Mouse (Mus musculus): ENCODE data around the gene Mfsd13b. TPM values are rescaled to one million over a fixed set of nuclear protein-coding genes. Genes with fewer than 3 reads are reported as not detected.
A peak's percentile ranks its signal among the peaks of the same experiment; 100 is the strongest.
"Not testable (repeated sequence)": the region's sequence is repeated elsewhere in the genome, so short reads cannot be mapped to it uniquely, and the experiment has no call there.

Mfsd13b gene
- polyA plus RNA-seq, 1 experiment = not detected

DNA sequence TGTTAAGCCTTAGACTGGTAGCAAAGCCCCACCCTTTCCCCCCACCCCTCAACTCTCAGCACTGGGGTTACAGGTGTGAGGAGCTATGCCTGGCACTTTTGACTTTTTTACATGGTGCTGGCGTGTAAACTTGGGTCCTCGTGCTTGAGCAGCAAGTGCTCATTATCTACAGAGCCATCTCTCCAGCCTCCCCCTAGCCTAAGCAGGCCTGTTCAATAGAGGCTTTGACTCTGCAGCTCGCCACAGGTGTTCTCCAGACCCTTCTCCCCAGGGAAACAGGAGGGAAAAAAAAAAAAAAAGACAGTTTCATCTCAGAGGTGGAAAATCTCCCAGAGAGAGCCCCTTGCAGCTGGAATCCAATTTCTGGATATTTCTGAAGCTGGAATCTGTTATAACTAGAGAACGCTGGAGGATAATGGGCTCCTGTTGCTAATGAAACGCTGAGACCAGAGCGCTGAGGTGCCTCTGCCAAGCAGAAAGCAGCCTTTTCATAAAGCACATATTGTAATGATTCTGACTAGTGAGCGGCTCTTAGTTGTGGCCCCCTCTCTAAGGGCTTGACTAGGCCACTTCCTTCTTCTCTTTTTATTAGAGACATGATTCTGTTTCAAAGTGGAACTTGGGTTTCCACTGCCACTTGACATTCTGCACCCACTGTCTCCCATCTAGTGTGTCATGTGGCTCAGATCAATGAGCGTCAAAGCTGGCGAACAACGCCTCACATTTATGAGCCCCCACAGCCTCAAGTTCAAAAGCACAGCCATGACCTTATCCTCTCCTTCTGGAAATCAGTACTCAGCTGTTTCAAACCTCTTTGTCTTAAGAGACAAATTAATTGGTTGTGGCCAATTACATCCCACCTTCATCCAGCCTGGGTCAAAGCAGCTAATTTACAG lies 29.7 kb downstream of the Mfsd13b start:
- Histone ChIP-seq H3K4me1 (ENCODE audit: control insufficient read depth, insufficient read depth, insufficient read length, low read length) (no peaks in the 10 kb centered on the region), H3K4me3 (ENCODE audit: insufficient read depth, low read depth, low read length) (no peak overlapping the region), H3K27ac (replicated peaks; ENCODE audit: low read depth, low read length) (no peak overlapping the region)

DNA sequence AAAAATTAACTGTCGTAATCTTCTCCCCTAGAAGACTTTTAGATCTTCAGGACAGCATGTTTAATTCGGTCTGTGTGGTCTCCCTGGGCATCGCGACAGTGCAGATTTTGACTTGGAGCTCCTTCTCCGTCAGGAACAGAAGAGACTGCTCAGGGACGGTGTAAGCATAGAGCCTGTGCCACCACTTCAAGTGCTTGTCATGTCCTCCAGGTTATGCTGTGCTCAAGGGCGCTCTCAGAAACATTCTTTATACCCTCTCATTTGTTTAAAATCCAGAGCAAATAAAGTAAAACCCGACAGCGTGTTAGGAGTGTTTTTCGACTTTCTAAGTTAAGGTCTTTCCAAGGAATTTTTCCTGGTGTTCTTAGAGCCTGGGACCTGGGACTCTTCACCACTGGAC lies 32.2 kb downstream of the Mfsd13b start:
- Histone ChIP-seq H3K4me1 (ENCODE audit: control insufficient read depth, insufficient read depth, insufficient read length, low read length) (no peaks in the 10 kb centered on the region), H3K4me3 (ENCODE audit: insufficient read depth, low read depth, low read length) (no peak overlapping the region), H3K27ac (replicated peaks; ENCODE audit: low read depth, low read length) (no peak overlapping the region)

DNA sequence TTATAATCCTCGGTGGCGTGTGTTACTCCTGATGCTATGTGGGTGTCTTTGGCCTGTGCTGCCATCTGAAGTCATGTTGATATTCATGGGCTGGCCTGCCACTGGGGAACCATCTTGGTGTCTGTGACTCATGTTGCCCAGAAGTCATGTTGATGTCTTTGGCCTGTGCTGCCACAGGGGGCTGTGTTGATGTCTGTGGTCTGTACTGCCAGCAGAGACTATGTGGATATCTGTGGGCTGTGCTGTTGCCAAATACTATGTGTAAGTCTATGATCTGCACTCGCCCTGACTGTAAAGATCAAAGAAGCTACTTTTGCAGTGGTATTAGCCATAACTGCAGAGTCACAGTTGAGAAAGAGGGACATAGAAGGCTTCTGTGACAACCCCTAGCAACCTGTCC lies 36.5 kb downstream of the Mfsd13b start:
- Histone ChIP-seq H3K4me3 (ENCODE audit: insufficient read depth, low read depth, low read length) (no peak overlapping the region), H3K27ac (replicated peaks; ENCODE audit: low read depth, low read length) (no peak overlapping the region), H3K4me1 (ENCODE audit: control insufficient read depth, insufficient read depth, insufficient read length, low read length) (no peaks in the 10 kb centered on the region)

DNA sequence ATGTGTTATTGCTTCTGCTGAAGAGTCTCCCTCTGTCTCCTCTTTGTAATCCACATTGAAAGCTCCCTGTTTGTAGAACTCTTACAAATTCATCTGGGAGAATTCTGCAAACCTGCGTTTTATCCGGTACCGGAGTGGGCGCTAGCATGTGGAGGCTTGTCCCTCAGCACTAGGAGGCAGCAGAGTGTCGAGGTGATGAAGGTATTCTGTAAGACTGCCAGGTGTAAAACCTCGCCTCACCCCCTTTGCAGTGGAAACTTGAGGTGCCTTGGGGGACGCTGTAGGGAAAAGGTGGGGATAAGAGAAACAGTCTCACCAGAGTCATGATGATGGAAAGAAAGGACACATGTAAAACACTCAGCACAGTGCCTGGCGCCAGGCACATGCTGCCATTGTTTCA lies 38.0 kb downstream of the Mfsd13b start:
- no peak overlapping the region for H3K27ac ChIP-seq (replicated peaks; ENCODE audit: low read depth, low read length)
- H3K4me1 ChIP-seq (ENCODE audit: control insufficient read depth, insufficient read depth, insufficient read length, low read length) = no peaks in the 10 kb centered on the region
- no peak overlapping the region for H3K4me3 ChIP-seq (ENCODE audit: insufficient read depth, low read depth, low read length)

DNA sequence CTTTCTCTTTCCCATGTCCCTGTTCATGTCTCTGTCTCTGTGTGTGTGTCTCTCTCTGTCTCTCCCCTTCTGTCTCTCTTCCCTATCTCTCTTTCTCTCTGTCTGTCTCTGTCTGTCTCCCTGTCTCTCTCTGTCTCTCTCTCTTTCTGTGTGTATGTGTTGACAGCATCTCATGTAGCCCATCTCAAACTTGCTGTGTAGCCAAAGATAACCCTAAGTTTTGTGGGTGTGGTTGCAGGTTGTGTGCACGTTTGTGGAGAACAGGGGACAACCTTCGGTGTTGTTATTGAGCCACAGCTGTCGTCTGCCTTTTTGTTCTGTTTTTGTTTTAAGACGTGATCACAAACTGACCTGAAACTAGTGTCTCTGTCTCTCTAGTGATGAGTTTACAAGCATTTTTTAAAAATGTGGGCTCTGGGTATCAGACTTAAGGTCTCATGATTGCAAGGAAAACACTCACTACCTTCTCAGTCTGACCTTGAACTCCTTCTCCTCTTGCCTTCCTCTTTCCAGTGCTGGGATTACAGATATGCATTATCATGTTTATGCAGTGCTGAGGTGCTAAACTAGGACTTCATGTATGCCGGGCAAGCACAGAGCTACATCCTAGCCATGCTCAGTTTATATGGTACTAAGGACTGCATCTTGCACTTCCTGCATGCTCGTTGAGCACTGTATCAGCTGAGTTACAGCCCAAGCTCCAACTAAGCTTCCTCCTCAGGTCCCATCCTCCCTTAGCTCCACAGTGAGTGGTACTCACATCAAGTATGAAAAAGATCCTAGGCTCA lies 43.1 kb downstream of the Mfsd13b start:
- no peaks in the 10 kb centered on the region for H3K4me1 ChIP-seq (ENCODE audit: control insufficient read depth, insufficient read depth, insufficient read length, low read length)
- no peak overlapping the region for H3K4me3 ChIP-seq (ENCODE audit: insufficient read depth, low read depth, low read length)
- no peak overlapping the region for H3K27ac ChIP-seq (replicated peaks; ENCODE audit: low read depth, low read length)

DNA sequence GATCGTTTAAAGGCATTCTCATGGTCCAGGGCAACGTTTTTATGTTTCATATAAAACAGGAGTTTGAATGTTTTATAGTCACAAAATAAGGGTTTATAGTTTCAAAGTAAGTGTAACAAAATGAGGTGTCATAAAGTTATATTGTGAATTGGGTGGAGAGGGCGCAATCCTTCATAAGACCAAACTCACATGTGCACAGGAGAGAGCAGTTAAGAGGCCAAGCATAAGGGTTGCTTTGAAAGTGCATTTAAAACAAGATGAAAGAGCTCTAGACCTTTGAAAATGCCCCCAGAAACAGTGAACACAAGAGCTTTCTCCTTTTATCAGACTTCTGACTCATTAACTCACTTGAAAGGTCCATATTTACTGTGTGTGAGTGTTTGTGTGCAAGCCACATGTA lies 44.0 kb downstream of the Mfsd13b start:
- Histone ChIP-seq H3K4me1 (ENCODE audit: control insufficient read depth, insufficient read depth, insufficient read length, low read length) (no peaks in the 10 kb centered on the region), H3K27ac (replicated peaks; ENCODE audit: low read depth, low read length) (no peak overlapping the region), H3K4me3 (ENCODE audit: insufficient read depth, low read depth, low read length) (no peak overlapping the region)

DNA sequence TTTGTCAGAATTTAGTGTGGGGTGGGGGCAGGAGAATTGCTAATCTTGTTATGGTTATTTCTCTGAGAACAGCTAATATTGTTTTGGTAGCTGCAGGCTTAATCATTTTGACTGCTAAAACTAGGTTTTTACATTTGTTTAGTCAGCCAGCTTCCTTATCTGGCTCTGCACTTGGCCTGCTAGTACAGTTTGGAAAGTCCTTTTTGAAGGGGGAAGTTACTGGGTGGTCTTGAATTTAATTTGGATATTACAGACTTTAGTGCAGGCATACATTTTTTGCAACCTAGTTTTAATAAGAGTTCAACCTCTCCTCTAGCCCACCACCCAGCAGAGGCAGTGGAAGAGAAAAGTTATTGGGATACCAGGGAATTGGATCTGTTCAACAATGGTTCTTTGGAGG lies 47.6 kb downstream of the Mfsd13b start:
- not testable (repeated sequence) for H3K4me3 ChIP-seq (ENCODE audit: insufficient read depth, low read depth, low read length); H3K4me1 ChIP-seq (ENCODE audit: control insufficient read depth, insufficient read depth, insufficient read length, low read length); H3K27ac ChIP-seq (replicated peaks; ENCODE audit: low read depth, low read length)

DNA sequence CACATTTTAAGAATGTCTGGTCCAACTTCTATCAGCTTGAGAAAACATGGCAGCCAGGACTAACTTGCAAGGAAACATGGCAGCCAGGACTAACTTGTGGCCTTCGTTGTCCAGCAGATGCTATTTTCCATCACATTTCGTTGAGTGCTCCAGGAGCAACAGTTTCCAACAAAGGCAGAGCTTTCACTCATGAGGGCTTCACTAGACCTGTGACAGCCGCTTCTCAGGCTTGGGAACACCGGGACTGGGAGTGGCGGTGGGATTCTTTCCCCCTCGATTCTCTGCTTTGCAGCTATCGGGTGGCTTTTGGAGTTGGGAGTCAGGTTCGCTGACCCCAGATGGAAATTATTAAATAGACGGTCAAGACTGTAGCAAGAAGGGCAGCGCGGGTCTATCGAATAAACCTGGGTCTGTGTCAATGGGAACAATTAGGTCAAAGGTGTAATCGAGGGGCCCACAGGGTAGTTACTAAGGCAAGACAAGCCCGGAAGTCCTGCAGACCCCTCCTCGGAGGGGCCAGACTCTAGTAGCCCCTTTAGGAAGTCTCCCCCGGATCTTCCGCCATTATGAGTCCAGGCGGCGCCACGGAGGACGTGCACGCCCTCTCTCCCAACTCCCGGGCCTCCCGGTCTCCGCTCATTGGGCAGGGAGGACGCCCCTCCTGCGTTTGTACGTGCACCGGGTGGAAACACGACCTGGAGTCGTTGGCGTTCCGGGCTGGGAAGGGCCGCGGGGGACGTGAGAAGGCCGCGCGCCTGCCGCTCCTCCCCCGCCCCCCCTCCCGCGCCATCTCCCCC lies 51.7 kb downstream of the Mfsd13b start, which contains the start of gene Mettl9:
Gene Mettl9 (plus strand): TSS at position 590 of the 797 bp plus-strand sequence.
- Histone ChIP-seq H3K4me3 (ENCODE audit: insufficient read depth, low read depth, low read length) (peak within 1 kb of the TSS; percentile 95), H3K4me1 (ENCODE audit: control insufficient read depth, insufficient read depth, insufficient read length, low read length) (no peaks in the 10 kb centered on the region), H3K27ac (replicated peaks; ENCODE audit: low read depth, low read length) (peak within 1 kb of the TSS; percentile 89)

DNA sequence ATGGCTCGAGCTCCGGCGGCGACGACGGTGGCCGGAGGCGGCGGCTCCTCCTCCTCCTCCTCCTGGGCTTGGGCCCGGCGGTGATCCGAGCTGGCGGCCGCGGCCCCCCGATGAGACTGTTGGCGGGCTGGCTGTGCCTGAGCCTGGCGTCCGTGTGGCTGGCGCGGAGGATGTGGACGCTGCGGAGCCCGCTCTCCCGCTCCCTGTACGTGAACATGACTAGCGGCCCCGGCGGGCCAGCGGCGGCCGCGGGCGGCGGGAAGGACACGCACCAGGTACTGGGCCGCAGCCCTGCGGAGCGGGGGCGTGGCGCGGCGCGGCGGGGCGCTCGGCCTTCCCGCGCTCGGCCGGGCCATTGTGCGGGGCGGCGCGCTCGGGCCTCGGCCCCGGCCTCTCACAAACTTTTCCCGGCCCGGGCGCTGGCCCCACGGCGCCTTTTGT lies 52.4 kb downstream of the Mfsd13b start:
- Histone ChIP-seq H3K4me1 (ENCODE audit: control insufficient read depth, insufficient read depth, insufficient read length, low read length) (no peaks in the 10 kb centered on the region), H3K4me3 (ENCODE audit: insufficient read depth, low read depth, low read length) (peak overlapping the region; percentile 95), H3K27ac (replicated peaks; ENCODE audit: low read depth, low read length) (peak overlapping the region; percentile 87)

DNA sequence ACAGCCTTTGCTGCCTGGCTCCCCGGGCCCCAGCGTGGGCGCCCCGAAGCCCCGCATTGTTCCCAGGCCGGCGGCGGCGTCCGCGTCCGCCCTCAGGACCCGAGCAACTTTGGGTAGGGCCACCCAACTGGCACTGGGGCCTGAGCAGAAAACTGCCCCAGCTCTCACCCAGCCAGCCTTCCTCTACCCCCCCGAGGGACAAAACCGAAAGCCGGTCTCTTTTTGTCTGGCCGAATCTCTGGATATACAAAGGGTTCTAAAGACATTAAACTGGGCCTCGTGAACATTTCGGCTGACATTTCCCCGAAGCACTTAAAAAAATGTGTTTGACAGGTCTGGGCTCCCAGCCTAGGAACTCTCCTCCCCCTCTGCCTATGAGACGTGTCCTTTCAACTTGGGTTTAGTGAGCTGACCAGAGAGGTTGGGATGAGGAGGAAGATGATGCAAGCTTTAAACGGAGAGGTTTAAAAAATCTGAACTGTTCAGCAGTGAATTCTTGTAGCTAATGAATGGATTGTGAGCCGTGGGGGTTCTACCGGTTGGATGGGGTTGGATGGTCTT lies 52.9 kb downstream of the Mfsd13b start:
- Histone ChIP-seq H3K27ac (replicated peaks; ENCODE audit: low read depth, low read length) (peak overlapping the region; percentile 87), H3K4me3 (ENCODE audit: insufficient read depth, low read depth, low read length) (peak overlapping the region; percentile 95), H3K4me1 (ENCODE audit: control insufficient read depth, insufficient read depth, insufficient read length, low read length) (no peaks in the 10 kb centered on the region)

DNA sequence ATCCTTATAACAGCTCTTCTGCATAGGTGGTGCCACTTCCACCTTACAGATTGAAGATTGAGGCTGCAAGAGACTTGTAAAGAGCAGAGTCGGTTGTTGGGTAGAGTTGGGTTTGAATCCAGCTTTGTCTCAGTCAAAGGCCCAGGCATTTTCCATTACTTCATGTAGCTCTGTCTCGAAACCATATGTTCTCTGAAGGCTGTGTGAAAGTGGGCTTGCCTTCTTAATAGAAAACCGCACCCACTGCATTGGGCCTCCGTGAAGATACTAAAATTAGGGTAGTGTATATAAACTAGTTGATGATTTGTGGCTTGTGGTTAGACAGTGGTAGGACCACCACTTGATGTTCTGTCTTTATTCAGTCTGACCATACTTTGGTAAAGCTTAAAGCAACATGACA lies 58.3 kb downstream of the Mfsd13b start:
- Histone ChIP-seq H3K4me3 (ENCODE audit: insufficient read depth, low read depth, low read length) (no peak overlapping the region), H3K4me1 (ENCODE audit: control insufficient read depth, insufficient read depth, insufficient read length, low read length) (peaks cover 5% of the 10 kb centered on the region; the same call in 1 of the 2 replicates), H3K27ac (replicated peaks; ENCODE audit: low read depth, low read length) (no peak overlapping the region)

DNA sequence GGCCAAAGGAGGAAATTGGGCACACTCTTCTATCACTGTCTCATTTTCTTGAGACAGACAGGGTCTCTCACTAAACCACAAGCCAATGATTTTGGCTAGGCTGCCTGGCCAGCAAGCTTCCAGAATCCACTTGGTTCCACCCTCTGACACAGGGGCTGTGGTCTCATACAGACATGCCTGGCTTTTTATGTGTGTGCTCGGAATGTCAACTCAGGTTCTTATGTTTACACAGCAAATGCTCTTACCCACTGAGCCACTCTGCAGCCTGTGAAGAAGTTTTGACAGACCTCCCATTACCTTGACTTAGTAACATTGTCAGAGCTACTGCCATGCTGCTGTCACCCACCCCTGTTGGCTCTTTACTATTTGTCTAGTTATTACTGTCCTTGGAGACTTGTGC lies 59.7 kb downstream of the Mfsd13b start:
- no peak overlapping the region for H3K27ac ChIP-seq (replicated peaks; ENCODE audit: low read depth, low read length)
- no peak overlapping the region for H3K4me3 ChIP-seq (ENCODE audit: insufficient read depth, low read depth, low read length)
- peaks cover 7% of the 10 kb centered on the region; the same call in 1 of the 2 replicates for H3K4me1 ChIP-seq (ENCODE audit: control insufficient read depth, insufficient read depth, insufficient read length, low read length)

DNA sequence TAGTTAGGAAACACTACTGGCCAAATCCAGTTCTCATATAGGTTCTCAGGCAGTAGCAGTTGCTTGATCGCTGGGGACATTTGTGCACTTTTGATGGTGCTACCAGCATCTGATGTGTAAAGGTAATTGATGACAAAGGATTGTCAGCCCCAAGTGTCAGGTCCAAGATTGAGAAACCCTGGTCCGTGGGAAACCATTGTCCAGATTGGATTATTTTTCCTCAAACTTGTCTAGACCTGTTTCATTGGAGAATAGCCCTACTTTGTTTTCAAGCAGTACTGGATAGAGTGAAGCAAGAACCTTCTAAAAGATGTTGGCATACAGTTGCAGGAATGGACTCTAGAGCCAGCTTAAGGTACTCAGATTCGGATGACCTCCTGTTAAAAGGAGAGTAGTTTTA lies 60.7 kb downstream of the Mfsd13b start:
- Histone ChIP-seq H3K27ac (replicated peaks; ENCODE audit: low read depth, low read length) (no peak overlapping the region), H3K4me1 (ENCODE audit: control insufficient read depth, insufficient read depth, insufficient read length, low read length) (peaks cover 7% of the 10 kb centered on the region; the same call in 1 of the 2 replicates), H3K4me3 (ENCODE audit: insufficient read depth, low read depth, low read length) (no peak overlapping the region)

DNA sequence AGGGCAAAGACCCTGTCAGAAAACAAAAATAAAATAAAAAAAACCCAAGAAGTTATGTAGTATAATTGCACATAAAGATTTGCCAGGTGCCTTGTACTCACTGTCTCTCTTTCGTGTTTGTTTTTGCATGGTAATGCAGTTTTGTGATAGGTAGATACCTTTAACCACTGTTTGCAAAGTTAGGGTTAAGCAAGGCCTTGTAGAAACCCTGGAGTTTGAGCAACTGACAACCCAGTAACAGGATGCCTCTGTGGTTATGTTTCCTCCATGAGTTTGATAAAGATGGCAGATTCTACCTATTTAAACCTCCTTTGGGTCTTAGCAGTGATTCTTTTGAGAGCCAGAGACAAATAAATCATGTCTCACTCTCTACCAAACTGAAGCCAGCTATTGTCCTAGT lies 61.2 kb downstream of the Mfsd13b start:
- Histone ChIP-seq H3K4me3 (ENCODE audit: insufficient read depth, low read depth, low read length) (no peak overlapping the region), H3K27ac (replicated peaks; ENCODE audit: low read depth, low read length) (no peak overlapping the region), H3K4me1 (ENCODE audit: control insufficient read depth, insufficient read depth, insufficient read length, low read length) (peaks cover 7% of the 10 kb centered on the region; the same call in 1 of the 2 replicates)

All from brown adipose tissue, adult 24 weeks (tissue).